Mouse (Mus musculus): ENCODE measurements around the gene Pdpk1. TPM values are rescaled to one million over a fixed set of nuclear protein-coding genes. Genes with fewer than 3 reads are reported as not detected.

Gene Pdpk1
- polyA plus RNA-seq, 1 experiment from 2014 or later = 46.9 TPM

DNA sequence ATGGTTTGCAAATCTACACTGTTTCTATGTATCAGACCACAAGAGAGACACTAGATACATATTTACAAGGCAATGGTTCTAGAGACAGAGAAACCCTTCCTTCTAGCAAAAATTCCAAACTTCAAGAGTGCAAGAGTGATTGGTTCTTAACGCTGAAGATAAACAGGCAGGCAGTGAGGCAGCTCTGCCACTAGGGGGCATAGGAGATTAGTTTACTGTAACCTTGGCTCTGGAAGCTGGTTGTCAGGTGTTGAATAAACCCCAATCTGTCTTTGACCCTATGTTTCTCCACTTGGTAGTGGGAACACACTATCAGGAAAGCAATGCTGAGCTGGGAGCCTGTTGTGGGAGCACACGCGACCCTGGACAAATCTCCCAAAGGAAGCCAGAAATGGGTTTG lies 22.7 kb upstream of the Pdpk1 start:
- H3K36me3 ChIP-seq = no peaks in the 10 kb centered on the region
- no peak overlapping the region for H3K9ac ChIP-seq
- H3K27ac ChIP-seq (ENCODE audit: poor library complexity, severe bottlenecking) = no peak overlapping the region
- no peak overlapping the region for H3K4me2 ChIP-seq
- H3K27me3 ChIP-seq (replicated peaks) = no peaks in the 10 kb centered on the region
- no peak overlapping the region for H3K4me3 ChIP-seq
- H3K4me1 ChIP-seq (replicated peaks) = peaks cover 9% of the 10 kb centered on the region
- 2% methylated on average over 3 of the region's 3 CpGs for WGBS
- no peaks in the 10 kb centered on the region for H3K9me3 ChIP-seq (replicated peaks)
- ATAC-seq (ENCODE audit: insufficient number of reproducible peaks, low FRiP score) = no peak

DNA sequence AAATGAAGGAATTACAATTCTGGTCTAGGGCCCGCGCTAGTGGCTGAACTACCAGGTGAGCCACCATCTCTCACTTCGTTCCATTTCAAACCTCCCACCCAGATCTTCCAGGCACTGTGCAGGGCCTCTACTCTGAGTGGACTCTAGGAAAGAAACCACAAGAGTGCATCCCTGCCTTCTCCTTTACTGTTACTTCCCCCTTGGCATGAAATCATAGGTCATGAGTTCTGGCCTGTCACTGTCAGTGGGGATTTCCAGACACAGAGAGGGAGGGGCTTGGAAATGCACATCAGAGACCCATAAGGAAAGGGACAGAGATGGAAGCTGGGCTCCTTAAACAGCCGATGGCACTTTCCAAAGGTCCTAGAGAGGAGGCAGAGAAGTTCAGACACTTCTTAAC lies 21.0 kb upstream of the Pdpk1 start:
- WGBS = 85% methylated on average over 4 of the region's 4 CpGs
- ATAC-seq (ENCODE audit: insufficient number of reproducible peaks, low FRiP score) = no peak
- H3K9me3 ChIP-seq (replicated peaks) = no peaks in the 10 kb centered on the region
- no peak overlapping the region for H3K4me3 ChIP-seq
- H3K36me3 ChIP-seq = peaks cover 11% of the 10 kb centered on the region
- H3K9ac ChIP-seq = no peak overlapping the region
- peaks cover 22% of the 10 kb centered on the region for H3K4me1 ChIP-seq (replicated peaks)
- no peak overlapping the region for H3K4me2 ChIP-seq
- no peak overlapping the region for H3K27ac ChIP-seq (ENCODE audit: poor library complexity, severe bottlenecking)
- H3K27me3 ChIP-seq (replicated peaks) = no peaks in the 10 kb centered on the region

DNA sequence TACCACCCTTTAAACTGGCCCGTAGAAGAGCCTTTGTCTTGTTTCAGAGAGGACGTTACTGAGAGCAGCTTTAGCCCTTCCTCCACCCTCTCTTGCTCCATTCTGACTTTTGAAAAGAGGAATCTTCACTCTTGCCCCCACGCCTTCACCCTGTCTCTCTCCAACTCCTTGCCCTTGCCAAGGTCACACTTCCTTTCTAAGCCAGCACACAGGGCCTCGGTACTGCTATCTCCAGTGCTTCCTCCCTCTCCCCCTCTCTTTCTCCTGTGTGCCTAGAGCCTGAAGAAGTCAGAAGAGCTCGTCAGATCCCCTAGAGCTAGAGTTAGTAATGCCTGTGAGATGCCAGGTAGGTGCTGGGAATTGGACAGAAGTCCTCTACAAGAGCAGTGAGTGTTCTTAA lies 20.0 kb upstream of the Pdpk1 start:
- Histone ChIP-seq H3K4me3 (no peak overlapping the region), H3K4me2 (no peak overlapping the region), H3K9me3 (replicated peaks) (no peaks in the 10 kb centered on the region), H3K36me3 (peaks cover 16% of the 10 kb centered on the region), H3K27me3 (replicated peaks) (no peaks in the 10 kb centered on the region), H3K9ac (no peak overlapping the region), H3K27ac (ENCODE audit: poor library complexity, severe bottlenecking) (no peak overlapping the region), H3K4me1 (replicated peaks) (peaks cover 22% of the 10 kb centered on the region)
- WGBS = 66% methylated on average over 5 of the region's 5 CpGs
- no peak for ATAC-seq (ENCODE audit: insufficient number of reproducible peaks, low FRiP score)

DNA sequence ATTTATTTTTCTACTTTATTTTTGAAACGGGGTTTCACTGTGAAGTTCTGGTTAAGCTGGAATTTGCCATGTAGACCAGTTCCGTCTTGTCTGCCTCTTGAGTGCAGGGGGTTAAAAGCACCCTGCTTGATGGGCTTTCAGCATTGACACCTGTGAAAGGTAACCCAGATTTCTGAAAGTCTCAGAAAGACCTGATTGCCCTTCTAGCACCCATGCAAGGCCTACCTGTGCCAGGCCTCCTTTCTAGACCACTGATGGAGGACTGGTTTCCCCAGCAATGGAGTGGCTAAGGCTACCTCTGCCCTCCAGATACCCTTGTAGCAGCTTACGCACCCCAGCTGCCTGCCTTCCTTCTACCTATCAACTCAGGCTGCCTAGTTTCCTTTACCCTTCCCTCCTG lies 19.4 kb upstream of the Pdpk1 start:
- Histone ChIP-seq H3K36me3 (peaks cover 22% of the 10 kb centered on the region), H3K9ac (peak overlapping the region; percentile 83), H3K4me1 (replicated peaks) (peaks cover 28% of the 10 kb centered on the region), H3K27ac (ENCODE audit: poor library complexity, severe bottlenecking) (peak overlapping the region; percentile 95; the same call in 1 of the 2 replicates), H3K9me3 (replicated peaks) (no peaks in the 10 kb centered on the region), H3K27me3 (replicated peaks) (no peaks in the 10 kb centered on the region), H3K4me2 (peak overlapping the region; percentile 84), H3K4me3 (peak overlapping the region; percentile 69)
- WGBS = 67% methylated on average over 3 of the region's 3 CpGs
- no peak for ATAC-seq (ENCODE audit: insufficient number of reproducible peaks, low FRiP score)

DNA sequence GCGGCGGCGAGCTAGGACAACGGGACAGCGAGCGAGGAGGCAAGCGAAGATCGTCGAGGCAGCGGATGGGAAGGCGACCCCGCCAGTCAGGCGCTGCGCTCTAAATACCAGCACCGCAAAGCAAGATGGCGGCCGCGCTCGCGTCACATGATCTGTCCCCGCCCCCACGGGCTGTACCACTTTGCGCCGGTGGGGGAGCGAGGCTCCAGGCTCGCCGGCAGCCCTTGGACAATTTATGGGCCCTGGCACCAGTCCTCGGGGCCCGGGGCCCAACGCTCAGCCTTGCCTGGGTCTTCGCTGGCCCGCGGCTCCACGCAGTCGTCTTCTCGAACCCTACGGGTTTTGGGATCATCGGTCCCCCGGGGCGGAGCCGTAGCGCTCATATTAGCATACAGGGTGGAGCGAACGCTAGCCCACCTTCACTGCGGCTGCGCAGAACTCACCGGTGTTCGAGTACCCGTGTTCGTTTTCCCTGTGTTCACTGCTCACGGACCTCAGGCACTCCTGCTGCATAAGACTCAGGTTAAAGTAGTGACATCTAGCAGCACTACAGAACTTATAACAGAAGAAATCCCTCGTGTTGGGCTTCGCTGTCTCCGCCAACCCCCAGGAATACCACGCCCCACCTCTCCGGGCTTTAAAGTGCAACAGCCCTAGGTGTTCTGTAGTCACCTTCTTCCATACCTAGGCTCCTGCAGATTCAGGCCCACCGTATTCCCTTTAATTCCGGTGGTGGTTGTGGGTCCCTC lies 18.8 kb upstream of the Pdpk1 start, which contains the start of gene Atp6v0c:
Gene Atp6v0c (minus strand): TSS at position 386 of the 749 bp plus-strand sequence.
- ATAC-seq (ENCODE audit: insufficient number of reproducible peaks, low FRiP score) = peak; percentile 92
- H3K27ac ChIP-seq (ENCODE audit: poor library complexity, severe bottlenecking) = peak within 1 kb of the TSS; percentile 95
- under 1% methylated on average over 58 of the region's 58 CpGs for WGBS
- no peaks in the 10 kb centered on the region for H3K27me3 ChIP-seq (replicated peaks)
- peak within 1 kb of the TSS; percentile 84 for H3K4me2 ChIP-seq
- H3K9ac ChIP-seq = peak within 1 kb of the TSS; percentile 83
- H3K9me3 ChIP-seq (replicated peaks) = no peaks in the 10 kb centered on the region
- peaks cover 34% of the 10 kb centered on the region for H3K4me1 ChIP-seq (replicated peaks)
- peaks cover 28% of the 10 kb centered on the region for H3K36me3 ChIP-seq
- H3K4me3 ChIP-seq = peak within 1 kb of the TSS; percentile 69

DNA sequence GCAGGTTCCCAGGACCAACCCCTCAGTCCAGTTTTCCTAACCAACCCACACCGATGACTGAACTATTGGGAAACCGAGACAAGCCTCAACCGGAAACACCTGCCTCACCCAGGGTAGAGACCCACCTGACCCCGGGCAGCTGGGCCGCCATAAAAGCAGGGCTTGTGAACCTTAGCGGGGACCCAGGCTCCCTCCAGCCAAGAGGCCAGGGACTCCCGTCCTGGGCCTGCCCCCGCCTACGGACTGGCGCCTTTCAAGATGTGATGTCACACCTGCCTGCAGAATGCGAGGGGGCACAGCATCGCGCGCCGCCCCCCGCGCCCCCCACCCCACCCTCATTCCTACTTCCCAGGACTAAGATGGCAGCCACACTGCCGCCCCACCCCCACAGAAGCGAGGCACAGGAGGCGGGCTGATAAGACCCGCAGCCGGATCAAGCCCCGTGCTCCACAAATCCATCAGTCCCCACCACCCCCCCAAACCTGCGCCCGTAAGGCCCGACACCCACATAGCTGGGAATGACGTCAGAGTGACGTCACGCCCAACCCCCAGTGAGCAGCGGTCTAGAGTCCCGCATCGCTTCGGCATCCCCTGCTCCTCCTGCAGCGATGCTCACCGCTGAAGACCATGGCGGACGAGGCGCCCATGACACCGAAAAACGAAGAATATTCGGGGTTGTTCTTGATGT lies 18.0 kb upstream of the Pdpk1 start:
- ATAC-seq (ENCODE audit: insufficient number of reproducible peaks, low FRiP score) = peak; percentile 78
- Histone ChIP-seq H3K27me3 (replicated peaks) (no peaks in the 10 kb centered on the region), H3K27ac (ENCODE audit: poor library complexity, severe bottlenecking) (peak overlapping the region; percentile 95), H3K4me2 (peak overlapping the region; percentile 84), H3K9ac (peak overlapping the region; percentile 83), H3K4me3 (peak overlapping the region; percentile 69), H3K36me3 (peaks cover 30% of the 10 kb centered on the region), H3K9me3 (replicated peaks) (no peaks in the 10 kb centered on the region), H3K4me1 (replicated peaks) (peaks cover 34% of the 10 kb centered on the region)
- under 1% methylated on average over 40 of the region's 41 CpGs for whole genome bisulfite sequencing

DNA sequence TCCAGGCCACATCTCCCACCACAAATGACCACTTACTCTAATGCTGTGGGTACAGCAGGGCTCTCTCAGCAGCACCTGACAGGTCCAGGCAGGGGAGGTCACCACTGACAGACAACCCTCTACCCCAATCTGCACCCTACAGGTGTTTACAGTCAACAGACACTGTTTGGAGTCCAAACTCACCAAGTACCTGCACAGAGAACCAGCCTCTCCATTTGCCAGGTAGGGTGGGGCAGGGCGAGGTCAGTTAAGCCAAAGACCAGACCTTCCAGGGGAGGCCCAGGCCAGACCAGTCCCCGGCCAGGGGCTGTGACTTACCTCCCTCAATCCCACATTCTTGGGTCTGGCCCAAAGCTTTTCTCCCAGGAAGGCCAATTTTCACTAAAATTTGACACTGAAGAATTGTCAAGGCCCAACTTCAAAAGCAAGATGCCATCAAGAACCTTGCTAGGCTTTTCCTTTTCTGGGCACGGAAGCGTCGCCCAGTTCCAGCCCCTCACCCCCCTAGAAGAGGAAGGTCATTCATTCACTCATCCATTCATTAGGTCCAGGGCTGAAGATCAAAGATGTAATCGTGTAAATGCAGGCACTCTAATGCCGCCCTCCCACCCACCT lies 17.3 kb upstream of the Pdpk1 start:
- Histone ChIP-seq H3K4me1 (replicated peaks) (peaks cover 38% of the 10 kb centered on the region), H3K27me3 (replicated peaks) (no peaks in the 10 kb centered on the region), H3K9ac (peak overlapping the region; percentile 83), H3K36me3 (peaks cover 30% of the 10 kb centered on the region), H3K4me3 (peak overlapping the region; percentile 69), H3K4me2 (peak overlapping the region; percentile 84), H3K27ac (ENCODE audit: poor library complexity, severe bottlenecking) (peak overlapping the region; percentile 95), H3K9me3 (replicated peaks) (no peaks in the 10 kb centered on the region)
- ATAC-seq (ENCODE audit: insufficient number of reproducible peaks, low FRiP score) = no peak
- WGBS = 61% methylated on average over 7 of the region's 7 CpGs

DNA sequence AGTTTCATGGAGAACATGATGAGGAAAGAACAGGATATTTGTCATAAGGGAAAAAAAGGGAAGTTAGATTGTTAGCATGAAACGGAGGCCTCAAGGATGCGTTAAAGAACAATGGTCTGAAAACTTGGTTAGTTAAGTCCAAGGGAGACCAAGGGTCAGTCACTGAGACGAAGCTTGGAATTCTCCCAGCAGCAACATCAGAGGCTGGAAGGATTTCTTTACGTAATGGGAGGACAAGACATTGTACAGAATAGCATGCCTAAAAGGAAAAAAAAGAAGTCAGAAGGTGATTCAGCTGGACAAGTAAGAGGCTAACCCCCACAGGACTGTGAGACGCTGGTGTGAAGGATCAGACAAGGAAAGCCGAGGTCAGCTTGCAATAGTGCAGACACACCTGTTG lies 16.4 kb upstream of the Pdpk1 start:
- 0 out of 2 replicates have a peak overlapping the region, but pooled peaks have one; percentile 83 for H3K9ac ChIP-seq
- peaks cover 45% of the 10 kb centered on the region for H3K4me1 ChIP-seq (replicated peaks)
- 81% methylated on average over 6 of the region's 6 CpGs for WGBS
- no peak overlapping the region for H3K4me3 ChIP-seq
- peak overlapping the region; percentile 84; the same call in 1 of the 2 replicates for H3K4me2 ChIP-seq
- H3K27ac ChIP-seq (ENCODE audit: poor library complexity, severe bottlenecking) = no peak overlapping the region
- peaks cover 30% of the 10 kb centered on the region for H3K36me3 ChIP-seq
- no peaks in the 10 kb centered on the region for H3K9me3 ChIP-seq (replicated peaks)
- H3K27me3 ChIP-seq (replicated peaks) = no peaks in the 10 kb centered on the region
- ATAC-seq (ENCODE audit: insufficient number of reproducible peaks, low FRiP score) = no peak

DNA sequence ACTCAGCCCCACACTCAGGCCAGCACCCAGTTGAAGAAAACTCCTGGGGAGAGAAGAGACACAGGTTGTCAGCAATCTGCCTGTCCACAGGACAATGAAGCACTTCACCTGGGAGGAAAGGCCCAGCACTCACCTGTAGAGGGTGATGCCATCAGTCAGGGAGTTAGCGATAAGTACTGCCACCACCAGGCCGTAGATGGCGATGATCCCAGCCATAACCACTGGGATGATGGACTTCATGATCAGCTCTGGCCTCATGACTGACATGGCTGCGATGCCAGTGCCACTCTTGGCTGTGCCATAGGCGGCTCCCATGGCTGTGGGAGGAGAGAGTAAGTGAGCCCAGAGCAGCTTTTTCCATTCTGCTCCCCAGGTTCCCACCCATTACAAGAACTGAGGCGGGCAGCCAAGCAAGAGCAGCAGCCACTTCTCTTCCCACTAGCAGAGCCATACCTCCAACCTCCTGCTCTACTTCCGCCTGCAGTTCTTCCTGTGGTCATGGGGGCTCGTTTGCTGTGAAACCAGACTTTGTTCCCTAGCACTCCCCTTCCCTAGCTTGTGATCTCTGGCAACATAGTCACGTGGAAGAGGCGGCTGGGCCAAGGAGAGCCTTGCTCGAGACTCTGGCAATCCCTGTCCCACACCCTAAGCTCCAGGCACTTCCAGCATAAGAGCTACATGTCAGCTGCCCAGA lies 14.0 kb upstream of the Pdpk1 start:
- 77% methylated on average over 11 of the region's 11 CpGs for WGBS
- peaks cover 39% of the 10 kb centered on the region for H3K4me1 ChIP-seq (replicated peaks)
- H3K36me3 ChIP-seq = peaks cover 30% of the 10 kb centered on the region
- H3K27ac ChIP-seq (ENCODE audit: poor library complexity, severe bottlenecking) = no peak overlapping the region
- no peak for ATAC-seq (ENCODE audit: insufficient number of reproducible peaks, low FRiP score)
- peak overlapping the region; percentile 29; the same call in 1 of the 2 replicates for H3K9ac ChIP-seq
- no peak overlapping the region for H3K4me2 ChIP-seq
- no peaks in the 10 kb centered on the region for H3K9me3 ChIP-seq (replicated peaks)
- H3K4me3 ChIP-seq = no peak overlapping the region
- H3K27me3 ChIP-seq (replicated peaks) = no peaks in the 10 kb centered on the region

DNA sequence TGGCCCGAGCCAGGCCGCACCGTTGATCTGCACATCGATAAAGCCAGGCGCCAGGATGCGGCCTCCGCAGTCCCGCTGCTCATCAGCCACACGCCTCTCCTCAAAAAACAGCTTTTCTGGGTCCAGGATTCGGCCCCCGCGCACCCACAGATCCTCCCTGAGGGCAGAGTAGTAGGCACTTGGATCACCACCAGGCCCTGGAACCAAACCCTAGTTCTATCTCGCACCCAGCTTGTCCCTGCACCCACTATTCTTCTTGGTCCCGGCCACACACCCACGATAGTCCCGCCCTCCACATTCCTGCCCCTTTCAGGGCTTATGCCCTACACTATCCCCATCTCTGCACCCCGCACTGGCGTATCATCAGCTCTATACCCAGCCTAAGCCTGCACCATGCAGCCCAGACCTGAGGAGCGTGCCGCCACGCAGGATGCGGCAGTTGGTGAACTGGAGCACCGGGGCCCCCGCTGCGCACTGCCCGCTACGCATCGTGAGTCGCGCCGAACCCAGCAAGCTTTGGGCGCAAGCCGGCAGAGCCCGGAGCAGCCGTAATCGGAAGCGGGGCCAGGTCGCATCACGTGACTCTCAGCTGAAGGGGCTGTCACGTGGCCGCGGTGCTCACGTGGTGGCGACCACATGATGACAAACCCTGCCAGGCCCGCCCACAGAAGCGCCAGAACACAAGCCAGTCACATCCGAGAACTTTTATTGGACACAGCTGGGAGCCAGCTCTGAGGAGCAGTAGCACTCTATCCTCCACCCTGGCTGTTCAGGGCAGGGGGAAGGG lies 12.6 kb upstream of the Pdpk1 start, which contains the start of gene Amdhd2:
Gene Amdhd2 (minus strand): TSS at position 591 of the 787 bp plus-strand sequence.
- H3K4me1 ChIP-seq (replicated peaks) = peaks cover 38% of the 10 kb centered on the region
- H3K4me3 ChIP-seq = peak within 1 kb of the TSS; percentile 95
- peak within 1 kb of the TSS; percentile 90 for H3K9ac ChIP-seq
- no peaks in the 10 kb centered on the region for H3K9me3 ChIP-seq (replicated peaks)
- under 1% methylated on average over 47 of the region's 47 CpGs for WGBS
- peak within 1 kb of the TSS; percentile 100 for H3K4me2 ChIP-seq
- peaks cover 30% of the 10 kb centered on the region for H3K36me3 ChIP-seq
- H3K27me3 ChIP-seq (replicated peaks) = no peaks in the 10 kb centered on the region
- peak within 1 kb of the TSS; percentile 91 for H3K27ac ChIP-seq (ENCODE audit: poor library complexity, severe bottlenecking)
- peak; percentile 94 for ATAC-seq (ENCODE audit: insufficient number of reproducible peaks, low FRiP score)
